Mouse (Mus musculus): Measurements from ENCODE around the gene Rbp7.

GRCm38 (mm10) chr4:149453656-149454055 is 1.1 kb downstream of the Rbp7 start:
- TF ChIP-seq ZNF384 (IDR thresholded peaks at IDR 0.05; ENCODE audit: low read depth, low read length) (no peak), CTCF (conservative IDR thresholded peaks at IDR 0.05 in 1 of 2, IDR thresholded peaks at IDR 0.05 in 1 of 2; ENCODE audit: low read depth in 2 of 2, low read length in 2 of 2) (peak; percentile 40 to 59), MAZ (IDR thresholded peaks at IDR 0.05; ENCODE audit: low read depth, low read length) (no peak), NRF1 (IDR thresholded peaks at IDR 0.05; ENCODE audit: low read depth, low read length) (no peak), POLR2A (IDR thresholded peaks at IDR 0.05; ENCODE audit: low read depth, low read length) (no peak), ZC3H11A (IDR thresholded peaks at IDR 0.05; ENCODE audit: low read depth, low read length) (no peak), UBTF (IDR thresholded peaks at IDR 0.05; ENCODE audit: low read depth, low read length) (no peak), MEF2A (IDR thresholded peaks at IDR 0.05; ENCODE audit: borderline replicate concordance, low read depth, low read length) (no peak), EP300 (IDR thresholded peaks at IDR 0.05; ENCODE audit: low read length) (no peak), NELFE (IDR thresholded peaks at IDR 0.05; ENCODE audit: low read depth, low read length) (no peak), IRF4 (IDR thresholded peaks at IDR 0.05; ENCODE audit: low read depth, low read length) (no peak)

All from CH12.LX (cell line).